Mouse (Mus musculus) brain, embryonic 14.5 days (tissue): ENCODE data around the gene Elmo1.

Experiments used
- CTCF ChIP-seq: fragments of 200-500 bp; IDR thresholded peaks from 2 replicates; pipeline ENCODE4 v1.5.1; 2012; ENCODE audit warnings: inconsistent platforms, mild to moderate bottlenecking, moderate library complexity, borderline replicate concordance; ENCODE audit not compliant: insufficient read depth, insufficient read length; ENCODE audit errors: extremely low read depth
- POLR2A ChIP-seq: fragments of 200-500 bp; IDR thresholded peaks from 2 replicates; pipeline ENCODE4 v1.6.1; 2012; ENCODE audit warnings: mild to moderate bottlenecking, inconsistent platforms, borderline replicate concordance; ENCODE audit not compliant: poor library complexity, insufficient read depth, insufficient read length, severe bottlenecking; ENCODE audit errors: extremely low read depth

DNA sequence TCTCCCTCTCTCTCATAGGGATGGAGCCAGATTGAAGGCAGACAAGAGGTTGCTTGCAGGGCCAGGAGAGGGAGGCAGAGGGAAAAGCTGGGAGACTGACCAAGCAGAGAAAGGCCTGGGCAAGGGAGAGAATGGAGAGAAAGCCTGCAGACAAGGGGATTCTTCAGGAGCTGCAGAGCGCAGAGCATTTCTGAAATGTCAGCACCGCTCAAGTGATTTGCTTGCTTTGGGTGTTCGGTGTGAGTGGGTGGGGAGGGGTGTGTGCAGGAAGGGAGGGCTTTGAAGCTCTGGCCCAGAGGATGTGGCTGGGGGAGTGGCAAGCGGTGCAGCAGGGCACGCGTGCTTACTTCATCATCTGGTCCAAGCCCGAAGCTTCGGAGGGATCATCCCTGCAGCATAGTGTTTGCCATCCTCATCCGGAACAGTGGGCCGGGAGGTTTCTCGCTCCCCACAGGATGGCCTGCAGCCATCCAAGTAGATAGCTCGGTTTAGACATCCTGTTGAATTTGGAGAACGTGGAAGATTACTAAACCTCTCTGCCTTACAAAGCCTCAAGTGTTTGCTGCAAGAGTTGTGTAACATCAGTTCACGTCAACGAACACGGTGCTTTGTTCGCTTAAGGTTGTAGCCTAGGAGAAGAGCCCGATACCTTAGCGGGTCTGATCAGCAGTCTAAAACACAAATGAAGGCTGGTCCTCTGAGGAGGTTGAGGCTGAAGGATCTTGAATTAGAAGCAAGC, 3.1 kb downstream of the Elmo1 start:
- TF ChIP-seq CTCF (no peak; the same call in 1 of the 2 replicates), POLR2A (no peak)
